Mouse (Mus musculus) heart, embryonic 12.5 days (tissue): Measurements from ENCODE around the gene Hist1h2ag. TPM values are rescaled to one million over a fixed set of nuclear protein-coding genes. Genes with fewer than 3 reads are reported as not detected.
A peak's percentile ranks its signal among the peaks of the same experiment; 100 is the strongest.
"Not testable (repeated sequence)": the region's sequence is repeated elsewhere in the genome, so short reads cannot be mapped to it uniquely, and the experiment has no call there.

Source experiments
- ATAC-seq: fragments of 200-750 bp; cut with Nextera tagmentation; 2 replicates; pipeline ENCODE4 v1.8.0; 2017; ENCODE audit warnings: moderate TSS enrichment, moderate library complexity; ENCODE audit not compliant: insufficient number of reproducible peaks, low FRiP score
- H3K27ac ChIP-seq: fragments of 300-500 bp; sonication (generic); 2 replicates; pipeline ENCODE4 v1.5.1; 2016; ENCODE audit warnings: mild to moderate bottlenecking, moderate library complexity; ENCODE audit not compliant: poor library complexity, severe bottlenecking
- H3K27me3 ChIP-seq: fragments of 300-500 bp; sonication (generic); replicated peaks from 2 replicates; pipeline ENCODE4 v1.6.1; 2016; ENCODE audit warnings: mild to moderate bottlenecking, moderate library complexity
- H3K36me3 ChIP-seq: fragments of 300-500 bp; sonication (generic); 2 replicates; pipeline ENCODE4 v1.6.1; 2016; ENCODE audit warnings: mild to moderate bottlenecking, moderate library complexity
- H3K4me1 ChIP-seq: fragments of 300-500 bp; sonication (generic); replicated peaks from 2 replicates; pipeline ENCODE4 v1.6.1; 2016; ENCODE audit warnings: mild to moderate bottlenecking
- H3K4me2 ChIP-seq: fragments of 300-500 bp; sonication (generic); 2 replicates; pipeline ENCODE4 v1.6.1; 2016; ENCODE audit warnings: mild to moderate bottlenecking, moderate library complexity
- H3K4me3 ChIP-seq: fragments of 300-500 bp; sonication (generic); 2 replicates; pipeline ENCODE4 v1.5.1; 2016; ENCODE audit warnings: mild to moderate bottlenecking
- H3K9ac ChIP-seq: fragments of 300-500 bp; sonication (generic); 2 replicates; pipeline ENCODE4 v1.6.1; 2016; ENCODE audit warnings: mild to moderate bottlenecking, moderate library complexity
- H3K9me3 ChIP-seq: fragments of 300-500 bp; sonication (generic); replicated peaks from 2 replicates; pipeline ENCODE4 v1.6.1; 2016; ENCODE audit warnings: mild to moderate bottlenecking, moderate library complexity
- WGBS: fragments of 180-500 bp; shearing (Covaris S2); methylation state at CpG from one replicate; pipeline ENCODE4 v1.1.7; 2016; 5-methylcytosine and 5-hydroxymethylcytosine counted together
- polyA plus RNA-seq: library from polyadenylated mRNA; unstranded; fragments of >200 nt; fragmentation: Nextera tagmentation; extraction: Ambion mirVana; gene quantifications from 2 replicates; pipeline ENCODE4 v1.2.1, GENCODE M21; 2016

The Hist1h2ag gene
- 11.6 and 14.5 TPM in 2 replicates for polyA plus RNA-seq

- H3K4me2 ChIP-seq: peak within 1 kb of the TSS; percentile 74
- H3K9me3 ChIP-seq, H3K27me3 ChIP-seq, H3K36me3 ChIP-seq: not testable (repeated sequence)
- H3K27ac ChIP-seq: peak within 1 kb of the TSS; percentile 93
- H3K9ac ChIP-seq: peak within 1 kb of the TSS; percentile 72
- ATAC-seq: peak; percentile 90
- peaks cover 14% of the 10 kb centered on the region; the same call in 1 of the 2 replicates for H3K4me1 ChIP-seq
- under 1% methylated on average over 51 of the region's 80 CpGs for WGBS
- H3K4me3 ChIP-seq: peak within 1 kb of the TSS; percentile 46
Measured at GRCm38 (mm10) chr13:22042568-22043502, at the start of gene Hist1h2ag, which contains the start of gene Hist1h2bj. Gene Hist1h2ag, minus strand, starts transcription at chr13:22042944. Gene Hist1h2bj, plus strand, starts transcription at chr13:22043214.

DNA sequence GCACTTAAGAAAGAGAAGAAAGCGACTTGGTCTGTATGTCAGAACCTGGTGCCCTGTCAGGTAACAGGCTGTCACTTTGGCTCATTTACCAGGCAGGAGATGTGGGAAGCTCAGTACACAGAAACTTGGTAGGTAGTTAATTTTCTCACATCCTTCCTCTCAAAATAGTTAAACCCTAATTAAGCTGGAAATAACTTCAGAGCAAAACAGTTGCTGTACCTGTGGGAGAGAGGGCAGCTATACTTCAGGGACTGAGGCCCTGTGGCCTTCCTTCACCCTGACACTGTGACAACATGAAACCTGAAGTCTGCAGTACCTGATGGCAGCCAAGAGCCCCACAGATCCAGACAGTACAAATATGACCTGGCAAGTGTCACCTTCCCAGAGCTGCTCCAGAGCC is 41.4 kb upstream of the Hist1h2ag start, which contains the start of gene Vmn1r188:
Gene Vmn1r188, plus strand, starts transcription at position 301 of the 400 bp plus-strand sequence.
- not testable (repeated sequence) for H3K4me3 ChIP-seq, H3K27me3 ChIP-seq, H3K9me3 ChIP-seq, H3K4me1 ChIP-seq, ATAC-seq, H3K27ac ChIP-seq, H3K36me3 ChIP-seq, H3K9ac ChIP-seq, H3K4me2 ChIP-seq
- WGBS: 69% methylated on average over 1 of the region's 1 CpGs

- no peak for ATAC-seq
- H3K4me2 ChIP-seq: no peak overlapping the region
- H3K4me3 ChIP-seq: no peak overlapping the region
Measured at GRCm38 (mm10) chr13:22063468-22063867, 20.7 kb upstream of the Hist1h2ag start.

DNA sequence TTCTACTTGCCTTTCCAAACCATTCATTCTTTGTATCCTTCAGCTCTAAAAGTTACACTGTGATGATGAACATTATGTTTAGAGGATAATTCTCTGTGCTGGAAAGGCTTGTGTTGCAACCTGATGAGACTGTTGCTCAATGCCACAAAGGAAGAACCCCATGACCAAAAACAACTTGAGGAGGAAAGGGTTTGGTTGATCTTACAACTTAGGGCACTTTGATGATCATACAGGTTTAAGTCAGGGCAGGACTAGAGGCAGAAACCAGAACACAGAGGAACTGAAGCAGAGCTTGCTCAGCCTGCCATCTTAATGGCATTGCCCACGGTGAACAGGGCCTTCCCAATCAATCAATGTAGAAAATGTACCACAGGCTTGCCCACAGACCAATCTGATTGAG is 18.7 kb upstream of the Hist1h2ag start:
- no peak for ATAC-seq
- H3K4me1 ChIP-seq: no peaks in the 10 kb centered on the region
- H3K27me3 ChIP-seq: no peaks in the 10 kb centered on the region
- H3K27ac ChIP-seq: no peak overlapping the region
- no peak overlapping the region for H3K4me2 ChIP-seq
- no peak overlapping the region for H3K4me3 ChIP-seq
- H3K9ac ChIP-seq: no peak overlapping the region
- no peaks in the 10 kb centered on the region; the same call in 1 of the 2 replicates for H3K9me3 ChIP-seq
- H3K36me3 ChIP-seq: no peaks in the 10 kb centered on the region
- WGBS: 64% methylated on average over 1 of the region's 1 CpGs

More at GRCm38 (mm10) chr13:22063468-22063867, 20.7 kb upstream of the Hist1h2ag start:
- H3K27ac ChIP-seq: no peak overlapping the region
- no peaks in the 10 kb centered on the region; the same call in 1 of the 2 replicates for H3K9me3 ChIP-seq
- H3K36me3 ChIP-seq: no peaks in the 10 kb centered on the region
- H3K27me3 ChIP-seq: no peaks in the 10 kb centered on the region
- no peak overlapping the region for H3K9ac ChIP-seq
- WGBS: 44% methylated on average over 1 of the region's 1 CpGs
- no peaks in the 10 kb centered on the region for H3K4me1 ChIP-seq

DNA sequence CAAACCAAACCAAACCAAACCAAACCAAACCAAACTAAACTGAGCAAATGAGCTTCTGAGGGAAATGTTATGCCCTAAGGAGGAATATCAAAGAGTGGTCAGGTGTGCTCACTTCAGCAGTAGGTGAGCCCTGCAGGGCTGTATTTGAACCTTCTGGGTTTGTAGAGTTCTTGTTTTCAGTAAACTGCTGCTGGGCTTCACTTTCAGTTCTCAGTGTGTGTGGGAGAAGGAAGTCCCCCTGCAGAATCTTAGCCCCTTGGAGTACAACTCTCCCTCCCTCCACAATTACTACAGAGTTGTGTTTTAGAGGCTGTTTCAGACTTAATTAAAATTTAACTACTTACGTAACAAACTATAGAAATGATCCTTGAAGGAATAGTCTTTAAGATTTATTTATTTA is 11.0 kb upstream of the Hist1h2ag start:
- H3K4me2 ChIP-seq: no peak overlapping the region
- WGBS: 89% methylated on average over 1 of the region's 1 CpGs
- no peaks in the 10 kb centered on the region for H3K27me3 ChIP-seq
- H3K27ac ChIP-seq: no peak overlapping the region
- H3K4me1 ChIP-seq: 0 out of 2 replicates have a peak, but pooled peaks cover 3% of the 10 kb centered on the region
- H3K36me3 ChIP-seq: no peaks in the 10 kb centered on the region
- no peaks in the 10 kb centered on the region for H3K9me3 ChIP-seq
- H3K9ac ChIP-seq: no peak overlapping the region
- ATAC-seq: no peak
- no peak overlapping the region for H3K4me3 ChIP-seq

GRCm38 (mm10) chr13:22051523-22051859 is 8.7 kb upstream of the Hist1h2ag start:
- Histone ChIP-seq H3K27ac (no peak overlapping the region), H3K4me3 (peak overlapping the region; percentile 62), H3K27me3 (no peaks in the 10 kb centered on the region), H3K9me3 (no peaks in the 10 kb centered on the region), H3K4me2 (peak overlapping the region; percentile 76), H3K9ac (peak overlapping the region; percentile 66), H3K36me3 (no peaks in the 10 kb centered on the region), H3K4me1 (0 out of 2 replicates have a peak, but pooled peaks cover 3% of the 10 kb centered on the region)
- ATAC-seq: no peak
- 8% methylated on average over 5 of the region's 5 CpGs for WGBS

GRCm38 (mm10) chr13:22050591-22051522 is 8.1 kb upstream of the Hist1h2ag start:
- Histone ChIP-seq H3K27me3 (no peaks in the 10 kb centered on the region), H3K4me1 (0 out of 2 replicates have a peak, but pooled peaks cover 3% of the 10 kb centered on the region), H3K4me2 (peak overlapping the region; percentile 76), H3K27ac (peak overlapping the region; percentile 80), H3K9ac (peak overlapping the region; percentile 66), H3K9me3 (no peaks in the 10 kb centered on the region), H3K4me3 (peak overlapping the region; percentile 62), H3K36me3 (no peaks in the 10 kb centered on the region)
- ATAC-seq: peak; percentile 94
- under 1% methylated on average over 52 of the region's 52 CpGs for WGBS

DNA sequence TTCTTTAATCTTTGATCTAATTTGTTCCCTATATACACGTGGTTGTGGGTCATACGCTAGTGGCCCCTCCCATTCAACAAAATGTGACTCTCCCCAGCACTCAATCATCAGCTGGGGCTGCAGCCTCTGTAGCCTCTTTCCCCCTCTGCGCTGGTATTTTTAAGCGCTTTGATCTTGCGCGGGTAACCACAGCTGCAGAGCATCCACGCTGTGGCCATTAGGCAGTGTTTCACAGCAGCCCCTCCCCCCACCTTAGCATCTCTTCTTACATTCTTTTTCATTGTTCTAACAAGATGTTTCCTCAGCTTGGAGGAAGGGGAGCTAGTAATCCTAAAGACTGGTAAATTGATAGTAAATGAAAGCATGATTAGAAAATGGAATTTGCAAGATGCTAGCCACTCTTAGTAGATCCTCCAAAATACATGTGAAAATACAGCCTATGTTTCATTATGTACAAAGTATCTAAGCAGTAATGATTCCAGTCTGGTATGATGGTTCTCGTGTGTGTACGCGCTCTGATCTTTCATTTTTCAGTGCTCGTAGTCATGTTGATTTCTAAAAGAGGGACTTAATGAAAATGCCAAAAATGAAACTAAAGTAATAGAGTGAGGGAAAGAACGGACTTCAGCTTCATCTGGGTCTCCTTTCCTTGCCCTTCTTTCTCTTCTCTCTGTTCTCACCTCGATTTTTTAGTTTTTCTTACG is 7.1 kb upstream of the Hist1h2ag start:
- ATAC-seq: no peak
- peak overlapping the region; percentile 76 for H3K4me2 ChIP-seq
- no peaks in the 10 kb centered on the region for H3K36me3 ChIP-seq
- no peaks in the 10 kb centered on the region for H3K9me3 ChIP-seq
- no peak overlapping the region for H3K27ac ChIP-seq
- 2% methylated on average over 14 of the region's 14 CpGs for WGBS
- 0 out of 2 replicates have a peak overlapping the region, but pooled peaks have one; percentile 39 for H3K9ac ChIP-seq
- 0 out of 2 replicates have a peak, but pooled peaks cover 3% of the 10 kb centered on the region for H3K4me1 ChIP-seq
- H3K27me3 ChIP-seq: no peaks in the 10 kb centered on the region
- peak overlapping the region; percentile 62 for H3K4me3 ChIP-seq

GRCm38 (mm10) chr13:22049041-22049440 is 6.3 kb upstream of the Hist1h2ag start:
- no peak overlapping the region for H3K4me3 ChIP-seq
- no peaks in the 10 kb centered on the region for H3K36me3 ChIP-seq
- no peak overlapping the region for H3K27ac ChIP-seq
- no peaks in the 10 kb centered on the region for H3K27me3 ChIP-seq
- ATAC-seq: no peak
- no peak overlapping the region for H3K9ac ChIP-seq
- 0 out of 2 replicates have a peak, but pooled peaks cover 3% of the 10 kb centered on the region for H3K4me1 ChIP-seq
- no peak overlapping the region for H3K4me2 ChIP-seq
- 79% methylated on average over 2 of the region's 2 CpGs for WGBS
- H3K9me3 ChIP-seq: no peaks in the 10 kb centered on the region

DNA sequence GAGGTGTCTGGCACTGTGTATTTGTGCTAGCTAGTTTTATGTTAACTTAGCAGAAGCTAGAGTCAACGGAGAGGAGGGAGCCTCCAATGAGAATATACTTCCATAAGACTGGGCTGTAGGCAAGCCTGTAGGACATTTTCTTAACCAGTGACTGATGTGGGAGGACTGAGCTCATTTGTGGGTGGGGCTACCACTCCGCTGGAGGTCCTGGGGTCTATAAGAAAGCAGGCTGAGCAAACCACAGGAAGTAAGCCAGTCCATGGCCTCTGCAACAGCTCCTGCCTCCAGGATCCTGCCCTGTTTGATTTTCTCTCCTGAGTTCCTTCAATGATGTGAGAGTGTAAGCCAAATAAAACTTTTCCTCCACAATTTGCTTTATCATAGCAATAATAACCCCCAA is 2.6 kb upstream of the Hist1h2ag start:
- 62% methylated on average over 2 of the region's 2 CpGs for WGBS
- H3K4me2 ChIP-seq: no peak overlapping the region
- no peak overlapping the region for H3K4me3 ChIP-seq
- H3K27me3 ChIP-seq: no peaks in the 10 kb centered on the region
- H3K36me3 ChIP-seq: no peaks in the 10 kb centered on the region
- H3K9ac ChIP-seq: no peak overlapping the region
- peaks cover 13% of the 10 kb centered on the region; the same call in 1 of the 2 replicates for H3K4me1 ChIP-seq
- H3K27ac ChIP-seq: no peak overlapping the region
- no peak for ATAC-seq
- H3K9me3 ChIP-seq: no peaks in the 10 kb centered on the region
